Mouse (Mus musculus): ENCODE results near the gene 1700010B08Rik. TPM values are rescaled to one million over a fixed set of nuclear protein-coding genes. Genes with fewer than 3 reads are reported as not detected.

Gene 1700010B08Rik
- 0.08 TPM in 1 of 2 replicates, not detected in the other for polyA plus RNA-seq (2012; rRNA removed)

DNA sequence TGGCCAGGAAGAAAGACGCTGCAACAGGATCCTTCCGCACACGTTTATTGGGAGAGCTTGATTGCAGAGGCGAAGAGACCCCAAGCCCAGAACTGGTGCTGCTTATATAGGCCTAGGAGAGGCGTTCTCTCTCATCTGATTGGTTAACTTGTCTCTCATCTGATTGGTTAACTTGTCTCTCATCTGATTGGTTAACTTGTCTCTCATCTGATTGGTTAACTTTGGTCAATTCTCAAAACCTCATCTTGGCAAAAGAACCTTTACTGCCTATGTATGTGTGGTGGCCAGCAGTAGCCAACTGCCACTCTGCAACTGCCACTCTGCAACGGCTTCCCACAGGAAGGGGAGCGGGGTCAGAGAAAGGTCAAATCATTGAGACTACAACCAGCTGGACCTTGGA, at the start of gene 1700010B08Rik:
TSS of gene 1700010B08Rik (plus strand) at position 301 of the 400 bp plus-strand sequence.

DNA sequence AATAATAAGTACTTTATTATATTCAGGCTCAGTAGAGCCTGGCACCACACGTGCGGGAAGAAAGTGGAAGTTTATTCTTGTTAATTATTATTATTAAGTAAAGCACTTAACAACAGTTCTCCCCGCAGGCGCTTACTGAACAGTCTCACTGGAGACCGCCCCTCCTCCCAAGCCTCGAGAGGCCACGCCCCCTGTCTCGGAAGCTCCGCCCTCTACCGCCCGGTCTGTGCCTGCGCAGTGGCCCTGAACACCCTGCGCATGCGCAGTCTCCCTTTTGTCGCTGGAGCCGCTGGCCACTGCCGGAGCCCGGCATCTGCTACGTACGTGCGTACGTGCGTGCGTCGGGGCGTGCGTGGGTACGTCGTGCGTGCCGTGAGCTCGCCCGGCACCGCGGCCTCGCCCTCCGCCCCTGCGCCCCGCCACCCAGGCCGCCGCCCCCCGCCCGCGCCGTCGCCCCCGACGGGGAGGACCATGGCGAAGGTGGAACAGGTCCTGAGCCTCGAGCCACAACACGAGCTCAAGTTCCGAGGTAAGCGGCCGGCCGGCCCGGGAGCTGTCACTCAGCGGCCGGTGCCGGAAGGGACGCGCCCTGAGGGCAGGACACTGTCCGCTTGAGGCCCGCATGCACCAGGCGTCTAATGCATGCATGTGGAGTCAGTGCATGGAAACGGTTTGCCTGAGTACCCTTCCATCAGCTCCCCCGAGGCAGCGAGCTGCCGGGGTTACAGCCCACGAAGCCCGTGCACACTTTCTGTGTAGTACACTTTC, 18.2 kb downstream of the 1700010B08Rik start, which contains the start of gene Vapb:
TSS of gene Vapb (plus strand) at position 290 of the 768 bp plus-strand sequence.

Other genes with a start within 250 kb of the 1700010B08Rik start
- not detected in 2 replicates for gene 1700021F07Rik, start 196.8 kb upstream of the 1700010B08Rik start, polyA plus RNA-seq (2012; rRNA removed)
- gene Ankrd60, start 141.1 kb upstream of the 1700010B08Rik start, polyA plus RNA-seq (2012; rRNA removed) = not detected in 2 replicates
- gene Rab22a, start 59.7 kb upstream of the 1700010B08Rik start, polyA plus RNA-seq (2012; rRNA removed) = 19.8 and 22.7 TPM in 2 replicates
- 48.8 and 52.7 TPM in 2 replicates for gene Vapb, start 18.1 kb downstream of the 1700010B08Rik start, polyA plus RNA-seq (2012; rRNA removed)